Mouse (Mus musculus): Measurements from ENCODE around the gene Mars. TPM values are rescaled to one million over a fixed set of nuclear protein-coding genes. Genes with fewer than 3 reads are reported as not detected.

Mars gene
- total and polyA plus RNA-seq, 3 experiments, result 147 to 195 TPM; not detected in 1

DNA sequence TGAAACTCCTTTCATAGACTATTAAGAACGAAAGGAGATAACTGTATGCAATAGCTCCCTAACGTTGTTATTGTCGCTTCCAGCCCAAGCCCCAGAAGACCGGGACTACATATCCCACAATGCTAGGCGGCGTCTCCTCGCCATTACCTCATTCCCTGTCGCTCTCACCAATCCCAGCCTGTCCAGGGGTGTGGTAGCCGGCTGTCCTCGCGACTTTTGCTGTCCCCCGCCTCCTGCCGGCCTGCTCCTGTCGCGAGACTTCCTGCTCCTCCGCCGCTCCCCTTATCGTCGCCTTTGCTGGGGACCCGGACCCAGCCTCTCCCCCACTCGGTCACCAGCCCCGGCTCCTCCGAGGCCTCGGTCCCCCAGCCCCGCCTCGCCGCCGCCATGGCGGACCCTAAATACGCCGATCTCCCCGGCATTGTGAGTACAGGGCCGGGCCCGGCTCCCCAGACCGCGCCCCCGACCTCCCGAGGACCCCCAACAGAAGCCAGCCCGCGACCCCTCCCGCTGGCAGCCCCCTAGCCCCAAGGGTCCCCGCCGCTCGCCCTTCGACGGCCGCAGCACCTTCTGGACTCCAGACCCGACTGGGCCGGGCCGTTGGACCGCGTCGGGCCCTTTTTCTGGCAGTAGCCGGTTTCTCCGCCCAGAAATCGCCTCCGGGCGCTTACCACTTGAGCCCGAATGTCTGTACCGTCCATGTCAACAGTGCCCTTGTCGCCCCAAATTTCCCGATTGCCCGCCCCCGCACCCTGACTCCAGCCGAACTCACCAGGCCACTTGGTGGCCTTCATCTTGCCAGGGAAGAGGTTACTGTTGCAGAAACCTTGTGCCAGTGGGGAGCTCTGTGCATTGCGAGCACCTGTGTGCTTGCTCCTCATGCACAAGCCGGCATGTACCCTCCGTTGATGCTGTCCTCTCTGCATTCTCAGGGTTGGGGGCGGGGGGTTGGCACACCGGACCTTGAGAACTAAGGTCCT, 45.2 kb downstream of the Mars start, which contains the start of gene Dctn2:
TSS of gene Dctn2 (plus strand) at position 257 of the 980 bp plus-strand sequence.
- peaks cover 0 to 21% of the 10 kb centered on the region in 2 experiments for H3K4me1 ChIP-seq (ENCODE audit: control insufficient read depth in 1 of 2, insufficient read depth in 2 of 2, low read length in 2 of 2)

DNA sequence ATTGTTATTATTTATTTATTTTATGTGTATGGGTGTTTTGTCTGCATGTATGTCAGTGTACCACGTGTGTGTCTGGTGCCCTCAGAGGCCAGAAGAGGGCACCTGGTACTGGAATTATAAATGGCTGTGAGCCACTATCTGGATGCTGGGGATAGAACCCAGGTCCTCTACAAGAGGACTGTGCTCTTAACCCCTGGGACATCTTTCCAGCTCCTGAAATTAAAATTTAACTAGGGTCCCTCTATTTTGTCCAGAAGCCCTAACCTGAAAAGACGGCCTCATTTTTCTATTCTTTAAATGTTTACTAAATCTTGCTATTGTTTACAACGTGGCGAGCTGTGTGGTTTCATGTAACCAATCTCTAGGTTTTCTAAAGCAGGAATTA, 45.9 kb downstream of the Mars start:
- H3K27ac ChIP-seq (ENCODE audit: control insufficient read depth, low read depth, low read length), result 0 out of 2 replicates have a peak overlapping the region, but pooled peaks have one; percentile 1
- no peak for TF ChIP-seq TAL1 (IDR thresholded peaks at IDR 0.05; ENCODE audit: low read length)
- TF ChIP-seq GATA1 (IDR thresholded peaks at IDR 0.05; ENCODE audit: low read depth, low read length), result no peak
- peak; percentile 48 for TF ChIP-seq SMC3 (IDR thresholded peaks at IDR 0.05; ENCODE audit: low read depth, low read length)
- TF ChIP-seq CHD1 (IDR thresholded peaks at IDR 0.05; ENCODE audit: low read depth, low read length), result peak; percentile 56; the same call in 1 of the 2 replicates
- TF ChIP-seq HCFC1 (IDR thresholded peaks at IDR 0.05; ENCODE audit: low read depth, low read length), result no peak
- TF ChIP-seq MAZ (IDR thresholded peaks at IDR 0.05; ENCODE audit: low read depth, low read length), result no peak
- peak; percentile 80 for TF ChIP-seq MAX (IDR thresholded peaks at IDR 0.05; ENCODE audit: low read length)
- no peak for TF ChIP-seq MEF2A (IDR thresholded peaks at IDR 0.05; ENCODE audit: extremely low read depth, insufficient replicate concordance, low read depth, low read length, poor library complexity, severe bottlenecking)
- TF ChIP-seq ZKSCAN1 (IDR thresholded peaks at IDR 0.05; ENCODE audit: low read depth, low read length), result no peak
- no peak for TF ChIP-seq BHLHE40 (IDR thresholded peaks at IDR 0.05; ENCODE audit: borderline replicate concordance, low read depth, low read length)
- no peak for TF ChIP-seq MYB (IDR thresholded peaks at IDR 0.05; ENCODE audit: low read depth, low read length)
- no peak for TF ChIP-seq NELFE (IDR thresholded peaks at IDR 0.05; ENCODE audit: low read depth, low read length)
- TF ChIP-seq SIN3A (IDR thresholded peaks at IDR 0.05; ENCODE audit: low read length), result no peak; the same call in 1 of the 2 replicates
- TF ChIP-seq POLR2AphosphoS2 (IDR thresholded peaks at IDR 0.05; ENCODE audit: low read length), result no peak
- no peak for TF ChIP-seq RCOR1 (IDR thresholded peaks at IDR 0.05; ENCODE audit: low read depth, low read length)
- no peak for TF ChIP-seq POLR2A (IDR thresholded peaks at IDR 0.05; ENCODE audit: control insufficient read depth in 1 of 2, insufficient read depth in 1 of 2, low read depth in 1 of 2, low read length in 2 of 2, poor library complexity in 1 of 2)
- TF ChIP-seq UBTF (IDR thresholded peaks at IDR 0.05; ENCODE audit: borderline replicate concordance, insufficient read depth, low read depth, low read length), result no peak
- no peak for TF ChIP-seq KAT2A (conservative IDR thresholded peaks at IDR 0.05; ENCODE audit: low read depth, low read length)

More for the DNA sequence above, 45.2 kb downstream of the Mars start, which contains the start of gene Dctn2:
- Histone ChIP-seq H3K27ac (ENCODE audit: control insufficient read depth, low read depth, low read length) (peak within 1 kb of the TSS; percentile 49), H3K27me3 (ENCODE audit: control insufficient read depth in 1 of 2, insufficient read depth in 2 of 2, low read length in 2 of 2) (no peaks in the 10 kb centered on the region), H3K79me2 (ENCODE audit: control insufficient read depth, insufficient read depth, low read length, poor library complexity) (peaks cover 18% of the 10 kb centered on the region), H3K9me3 (replicated peaks; ENCODE audit: insufficient read depth, low read length) (no peaks in the 10 kb centered on the region), H3K4me3 (ENCODE audit: control insufficient read depth in 1 of 2, insufficient read depth in 1 of 2, low read depth in 2 of 2, low read length in 2 of 2) (peak within 1 kb of the TSS; percentile 70 to 84), H3K36me3 (ENCODE audit: control insufficient read depth in 1 of 2, insufficient read depth in 2 of 2, low read length in 2 of 2) (peaks cover 5 to 12% of the 10 kb centered on the region in 2 experiments; a peak in 3 of 4 replicates), H3K9ac (ENCODE audit: control insufficient read depth, low read depth, low read length, poor library complexity, severe bottlenecking) (peak within 1 kb of the TSS; percentile 95)
- peak; percentile 98 for DNase-seq (ENCODE audit: low read depth, low spot score)
- TF ChIP-seq JUND (IDR thresholded peaks at IDR 0.05; ENCODE audit: low read depth, low read length), result no peak
- TF ChIP-seq MAZ (IDR thresholded peaks at IDR 0.05; ENCODE audit: low read depth, low read length), result no peak; the same call in 1 of the 2 replicates
- TF ChIP-seq MAX (IDR thresholded peaks at IDR 0.05; ENCODE audit: low read length), result 0 out of 2 replicates have a peak, but pooled peaks have one; percentile 10
- TF ChIP-seq MYB (IDR thresholded peaks at IDR 0.05; ENCODE audit: low read depth, low read length), result no peak
- TF ChIP-seq SMC3 (IDR thresholded peaks at IDR 0.05; ENCODE audit: low read depth, low read length), result no peak
- TF ChIP-seq ZNF384 (IDR thresholded peaks at IDR 0.05; ENCODE audit: low read depth, low read length), result no peak
- peak; percentile 28 for TF ChIP-seq ELF1 (IDR thresholded peaks at IDR 0.05; ENCODE audit: low read depth, low read length)
- TF ChIP-seq MYC (IDR thresholded peaks at IDR 0.05; ENCODE audit: low read depth, low read length), result no peak
- TF ChIP-seq UBTF (IDR thresholded peaks at IDR 0.05; ENCODE audit: borderline replicate concordance, insufficient read depth, low read depth, low read length), result no peak
- TF ChIP-seq TBP (IDR thresholded peaks at IDR 0.05; ENCODE audit: low read depth, low read length), result peak; percentile 68; the same call in 1 of the 2 replicates
- peak; percentile 86 for TF ChIP-seq SIN3A (IDR thresholded peaks at IDR 0.05; ENCODE audit: low read length)
- TF ChIP-seq CHD1 (IDR thresholded peaks at IDR 0.05; ENCODE audit: low read depth, low read length), result no peak
- TF ChIP-seq POLR2A (IDR thresholded peaks at IDR 0.05; ENCODE audit: control insufficient read depth in 1 of 2, insufficient read depth in 1 of 2, low read depth in 1 of 2, low read length in 2 of 2, poor library complexity in 1 of 2), result peak; percentile 80 to 87
- TF ChIP-seq NELFE (IDR thresholded peaks at IDR 0.05; ENCODE audit: low read depth, low read length), result peak; percentile 90
- TF ChIP-seq KAT2A (conservative IDR thresholded peaks at IDR 0.05; ENCODE audit: low read depth, low read length), result peak; percentile 86
- TF ChIP-seq ZMIZ1 (IDR thresholded peaks at IDR 0.05; ENCODE audit: low read depth, low read length), result peak; percentile 70; the same call in 1 of the 2 replicates
- peak; percentile 72; the same call in 1 of the 2 replicates for TF ChIP-seq POLR2AphosphoS2 (IDR thresholded peaks at IDR 0.05; ENCODE audit: low read length)
- no peak for TF ChIP-seq RAD21 (IDR thresholded peaks at IDR 0.05; ENCODE audit: low read depth, low read length)
- TF ChIP-seq HCFC1 (IDR thresholded peaks at IDR 0.05; ENCODE audit: low read depth, low read length), result peak; percentile 97
- TF ChIP-seq TCF12 (IDR thresholded peaks at IDR 0.05; ENCODE audit: low read depth, low read length), result peak; percentile 37; the same call in 1 of the 2 replicates
- TF ChIP-seq NRF1 (IDR thresholded peaks at IDR 0.05; ENCODE audit: insufficient read depth, low read depth, low read length, poor library complexity, severe bottlenecking), result peak; percentile 10; the same call in 1 of the 2 replicates
- no peak for TF ChIP-seq EP300 (IDR thresholded peaks at IDR 0.05; ENCODE audit: low read depth in 1 of 2, low read length in 2 of 2)
- no peak for TF ChIP-seq BHLHE40 (IDR thresholded peaks at IDR 0.05; ENCODE audit: borderline replicate concordance, low read depth, low read length)
- TF ChIP-seq CHD2 (IDR thresholded peaks at IDR 0.05; ENCODE audit: low read length), result peak; percentile 98
- TF ChIP-seq ETS1 (IDR thresholded peaks at IDR 0.05; ENCODE audit: low read depth, low read length), result no peak; the same call in 1 of the 2 replicates
- TF ChIP-seq CTCF (IDR thresholded peaks at IDR 0.05 in 2 of 3, conservative IDR thresholded peaks at IDR 0.05 in 1 of 3; ENCODE audit: control insufficient read depth in 1 of 3, insufficient read depth in 1 of 3, low read depth in 2 of 3, low read length in 3 of 3, poor library complexity in 1 of 3, severe bottlenecking in 1 of 3), result no peak

More for the DNA sequence above, 45.9 kb downstream of the Mars start:
- peak overlapping the region; percentile 29 to 70 for H3K4me3 ChIP-seq (ENCODE audit: control insufficient read depth in 1 of 2, insufficient read depth in 1 of 2, low read depth in 2 of 2, low read length in 2 of 2)
- peak; percentile 64 for DNase-seq (ENCODE audit: low read depth, low spot score)
- peak overlapping the region; percentile 51 for H3K9ac ChIP-seq (ENCODE audit: control insufficient read depth, low read depth, low read length, poor library complexity, severe bottlenecking)
- peaks cover 0 to 24% of the 10 kb centered on the region in 2 experiments for H3K4me1 ChIP-seq (ENCODE audit: control insufficient read depth in 1 of 2, insufficient read depth in 2 of 2, low read length in 2 of 2)
- peaks cover 18% of the 10 kb centered on the region for H3K79me2 ChIP-seq (ENCODE audit: control insufficient read depth, insufficient read depth, low read length, poor library complexity)
- H3K9me3 ChIP-seq (replicated peaks; ENCODE audit: insufficient read depth, low read length), result no peaks in the 10 kb centered on the region
- peaks cover 5 to 12% of the 10 kb centered on the region in 2 experiments; a peak in 3 of 4 replicates for H3K36me3 ChIP-seq (ENCODE audit: control insufficient read depth in 1 of 2, insufficient read depth in 2 of 2, low read length in 2 of 2)
- no peaks in the 10 kb centered on the region for H3K27me3 ChIP-seq (ENCODE audit: control insufficient read depth in 1 of 2, insufficient read depth in 2 of 2, low read length in 2 of 2)
